Mouse (Mus musculus): ENCODE data around the gene B4galt7.
"Not testable (repeated sequence)": the region's sequence is repeated elsewhere in the genome, so short reads cannot be mapped to it uniquely, and the experiment has no call there.

B4galt7 gene

DNA sequence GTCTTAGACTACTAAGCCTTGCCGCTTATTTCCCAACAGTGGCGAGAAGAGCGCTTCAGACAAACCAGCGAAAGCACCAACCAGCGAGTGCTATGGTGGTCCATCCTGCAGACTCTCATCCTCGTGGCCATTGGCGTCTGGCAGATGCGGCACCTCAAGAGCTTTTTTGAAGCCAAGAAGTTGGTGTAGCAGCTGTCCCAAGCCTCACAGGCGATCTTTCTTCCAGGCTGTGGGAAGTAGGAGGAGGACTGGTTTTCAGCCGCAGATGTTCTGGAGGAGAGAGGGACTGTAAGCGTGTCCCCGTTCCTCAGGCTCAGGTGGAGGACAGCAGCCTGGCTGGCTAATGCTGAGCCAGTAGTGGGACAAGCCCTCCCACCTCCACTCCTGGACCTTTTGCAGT lies 2.9 kb upstream of the B4galt7 start:
- no peak for DNase-seq (ENCODE audit: low spot score)

GRCm38 (mm10) chr13:55600657-55601056 lies 961 bp downstream of the B4galt7 start:
- peak; percentile 26 for DNase-seq (ENCODE audit: low spot score)

DNA sequence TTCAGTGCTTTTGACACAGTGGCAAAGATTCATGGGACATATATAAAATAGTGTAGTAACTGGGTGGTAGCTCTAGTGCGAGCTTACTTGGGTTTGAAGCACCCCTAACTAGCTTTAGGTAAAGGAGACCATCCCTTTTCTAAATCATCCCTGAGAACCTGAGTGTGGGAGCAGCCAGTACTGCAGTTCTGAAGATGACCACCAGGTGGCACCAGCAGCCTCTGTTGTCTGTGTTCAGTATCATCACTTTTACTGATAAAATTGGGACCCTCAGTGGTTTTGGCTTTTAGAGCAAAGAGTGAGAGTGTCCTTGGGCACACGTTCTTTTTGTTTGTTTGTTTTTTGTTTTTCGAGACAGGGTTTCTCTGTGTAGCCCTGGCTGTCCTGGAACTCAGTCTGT lies 1.9 kb downstream of the B4galt7 start:
- peak; percentile 87 for DNase-seq (ENCODE audit: low spot score)

DNA sequence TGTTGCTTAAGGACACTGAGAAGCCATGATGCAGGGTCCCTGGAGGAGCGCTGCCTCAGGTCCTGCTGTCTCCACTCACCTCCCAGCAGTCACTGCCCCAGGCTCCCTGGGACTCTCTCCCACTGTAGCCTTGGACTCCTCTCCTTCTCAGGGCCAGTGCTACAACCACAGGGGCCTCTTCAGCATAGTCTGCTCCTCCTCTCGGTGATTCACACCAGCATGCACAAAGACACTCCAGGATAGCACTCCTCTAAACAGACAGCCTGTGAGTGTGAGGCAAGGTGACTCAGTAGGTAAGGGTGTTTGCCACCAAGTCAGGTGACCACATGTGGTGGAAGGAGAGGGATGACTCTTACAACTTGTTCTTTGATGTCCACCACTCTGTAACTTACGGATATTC lies 4.9 kb downstream of the B4galt7 start:
- DNase-seq (ENCODE audit: low spot score): no peak

DNA sequence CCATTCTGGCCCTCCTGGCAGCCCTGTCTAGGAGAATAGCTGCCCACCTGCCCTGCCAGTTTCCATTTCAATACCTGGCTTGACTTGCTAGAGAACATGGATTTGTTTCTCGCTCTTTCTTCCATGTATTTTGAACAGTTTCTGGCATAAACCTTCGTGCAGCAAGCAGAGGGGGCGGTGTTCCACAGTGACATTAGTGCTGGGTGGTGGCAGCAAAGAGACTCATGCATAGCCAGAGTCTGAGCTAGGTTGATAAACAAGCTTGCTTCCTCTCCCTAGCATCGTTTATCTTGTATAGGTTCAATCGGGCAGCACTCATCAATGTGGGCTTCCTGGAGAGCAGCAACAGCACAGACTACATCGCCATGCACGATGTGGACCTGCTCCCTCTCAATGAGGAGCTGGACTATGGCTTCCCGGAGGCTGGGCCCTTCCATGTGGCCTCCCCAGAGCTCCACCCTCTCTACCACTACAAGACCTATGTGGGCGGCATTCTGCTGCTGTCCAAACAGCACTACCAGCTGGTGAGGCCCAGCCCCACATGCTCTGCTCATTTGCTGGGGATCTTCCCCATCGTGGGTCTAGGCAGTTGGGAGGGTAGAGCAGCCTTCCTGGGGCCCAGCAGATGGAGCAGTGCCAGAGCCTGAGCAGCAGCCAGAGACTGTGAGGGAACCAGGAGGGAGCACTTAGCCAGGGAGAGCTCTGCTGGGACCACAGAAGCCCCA lies 7.4 kb downstream of the B4galt7 start:
- DNase-seq (ENCODE audit: low spot score): no peak

DNA sequence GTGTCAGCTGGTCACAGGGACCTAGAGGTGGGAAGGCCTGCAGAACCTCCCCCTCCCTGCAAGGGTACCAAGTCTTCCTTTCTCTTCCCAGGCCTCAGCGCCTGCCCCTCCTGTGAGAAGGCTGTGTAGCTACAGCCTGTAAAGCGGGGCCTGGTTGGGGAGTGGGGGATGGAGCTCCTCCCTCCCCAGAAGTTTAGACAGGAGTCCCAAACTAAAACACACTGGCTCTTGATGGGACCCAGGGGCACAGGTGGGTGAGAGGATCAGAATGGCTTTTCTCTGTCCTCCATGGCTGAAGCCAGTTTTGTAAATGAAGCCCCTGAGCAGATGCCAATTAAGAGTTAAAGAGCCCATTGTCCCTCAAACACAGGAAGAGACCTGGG lies 7.9 kb downstream of the B4galt7 start:
- DNase-seq (ENCODE audit: low spot score): no peak

GRCm38 (mm10) chr13:55611996-55612395 lies 12.3 kb downstream of the B4galt7 start:
- no peak for DNase-seq (ENCODE audit: low spot score)

GRCm38 (mm10) chr13:55613471-55613870 lies 13.8 kb downstream of the B4galt7 start:
- no peak for DNase-seq (ENCODE audit: low spot score)

DNA sequence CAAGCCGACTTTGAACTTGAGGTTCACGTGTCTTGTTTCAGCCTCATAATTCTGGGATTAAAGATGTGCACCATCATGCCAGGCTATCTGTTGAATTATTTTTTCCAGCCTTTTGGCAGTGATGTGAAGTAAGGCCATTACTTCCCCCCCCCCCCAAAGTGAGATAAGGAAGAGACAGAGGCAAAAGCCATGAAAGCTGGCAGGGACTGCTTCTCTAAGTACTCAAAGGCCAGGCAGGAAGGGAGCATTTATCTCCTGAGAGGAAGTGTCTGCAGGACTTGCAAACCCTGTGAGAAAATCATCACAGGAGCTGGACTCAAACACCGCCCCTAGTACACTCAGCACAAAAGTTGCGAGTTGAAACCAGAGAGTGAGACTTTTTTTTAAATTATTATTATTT lies 19.6 kb downstream of the B4galt7 start:
- DNase-seq (ENCODE audit: low spot score): no peak

- no peak for DNase-seq (ENCODE audit: low spot score)
These were observed 20.6 kb downstream of the B4galt7 start for GRCm38 (mm10) chr13:55620275-55620674.

GRCm38 (mm10) chr13:55622156-55622648 lies 22.5 kb downstream of the B4galt7 start:
- not testable (repeated sequence) for DNase-seq (ENCODE audit: low spot score)

DNA sequence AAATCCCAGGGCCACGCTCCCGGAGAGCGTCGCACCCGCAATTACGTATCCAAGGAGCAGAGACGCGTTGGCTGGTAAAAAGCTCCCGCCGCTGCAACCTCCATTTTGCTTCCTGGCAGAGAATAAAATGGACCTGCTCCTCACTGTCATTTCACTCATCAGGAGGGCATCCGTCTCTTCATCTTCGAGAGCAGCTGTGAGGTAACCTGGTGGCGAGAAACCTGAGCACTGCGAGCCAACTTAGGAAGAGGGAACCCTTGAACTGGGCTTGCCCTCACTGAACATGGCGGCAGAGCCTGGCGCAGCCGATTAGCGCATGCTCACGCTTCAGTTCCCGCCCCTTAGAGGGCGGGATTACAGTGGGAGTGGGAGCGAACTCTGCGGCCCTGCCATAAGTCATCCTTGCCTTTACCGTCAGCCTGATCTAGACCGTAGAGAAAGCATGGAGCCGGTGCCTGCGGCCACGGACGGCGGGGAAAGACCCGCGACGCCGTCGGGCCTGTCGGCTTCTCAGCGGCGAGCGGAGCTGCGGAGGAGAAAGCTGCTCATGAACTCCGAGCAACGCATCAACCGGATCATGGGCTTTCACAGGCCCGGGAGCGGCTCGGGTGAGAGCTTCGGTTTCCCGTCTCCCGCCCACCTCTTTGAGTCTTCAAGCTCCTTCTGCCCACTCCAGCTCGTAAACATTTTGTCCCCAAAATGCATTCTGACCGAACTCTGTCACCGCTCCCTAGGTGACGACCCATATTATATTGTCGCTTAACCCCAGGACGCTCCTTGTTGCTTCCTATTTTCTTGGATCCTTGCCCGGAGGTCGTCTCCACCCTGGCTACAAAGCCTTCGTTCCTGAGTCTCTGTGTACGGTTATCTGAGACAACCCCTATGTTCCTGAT lies 23.2 kb downstream of the B4galt7 start, which contains the start of gene Caml:
Gene Caml (plus strand): TSS at position 357 of the 893 bp plus-strand sequence.
- DNase-seq (ENCODE audit: low spot score): peak; percentile 94

DNA sequence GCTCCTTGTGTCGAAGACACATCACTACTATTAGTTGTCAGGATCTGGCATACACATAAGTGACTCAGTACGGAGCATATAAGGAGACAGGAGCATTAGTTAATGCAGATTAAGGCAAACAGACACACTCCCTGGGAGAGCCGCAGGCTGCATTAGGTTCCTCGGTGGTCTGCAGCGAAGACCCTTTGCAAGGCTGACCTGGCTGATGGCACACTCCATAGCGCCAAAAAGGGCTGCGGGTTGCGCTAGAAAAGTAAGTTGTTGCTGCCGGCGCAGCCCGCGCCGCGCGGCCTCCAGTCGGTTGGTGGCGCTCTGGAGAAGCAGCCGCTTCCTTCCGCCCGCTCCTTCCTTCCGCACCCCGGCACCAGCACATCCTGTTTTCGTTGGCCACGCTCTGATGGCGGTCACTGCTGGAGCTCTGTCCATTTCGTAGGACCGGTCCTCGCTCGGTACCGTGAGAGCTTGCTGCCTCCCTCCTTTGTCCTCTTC lies 35.0 kb downstream of the B4galt7 start, which contains the start of gene Ddx46:
Gene Ddx46 (plus strand): TSS at position 389 of the 489 bp plus-strand sequence.
- peak; percentile 92 for DNase-seq (ENCODE audit: low spot score)

- no peak for DNase-seq (ENCODE audit: low spot score)
These were observed 35.5 kb downstream of the B4galt7 start for GRCm38 (mm10) chr13:55635146-55635571.

DNA sequence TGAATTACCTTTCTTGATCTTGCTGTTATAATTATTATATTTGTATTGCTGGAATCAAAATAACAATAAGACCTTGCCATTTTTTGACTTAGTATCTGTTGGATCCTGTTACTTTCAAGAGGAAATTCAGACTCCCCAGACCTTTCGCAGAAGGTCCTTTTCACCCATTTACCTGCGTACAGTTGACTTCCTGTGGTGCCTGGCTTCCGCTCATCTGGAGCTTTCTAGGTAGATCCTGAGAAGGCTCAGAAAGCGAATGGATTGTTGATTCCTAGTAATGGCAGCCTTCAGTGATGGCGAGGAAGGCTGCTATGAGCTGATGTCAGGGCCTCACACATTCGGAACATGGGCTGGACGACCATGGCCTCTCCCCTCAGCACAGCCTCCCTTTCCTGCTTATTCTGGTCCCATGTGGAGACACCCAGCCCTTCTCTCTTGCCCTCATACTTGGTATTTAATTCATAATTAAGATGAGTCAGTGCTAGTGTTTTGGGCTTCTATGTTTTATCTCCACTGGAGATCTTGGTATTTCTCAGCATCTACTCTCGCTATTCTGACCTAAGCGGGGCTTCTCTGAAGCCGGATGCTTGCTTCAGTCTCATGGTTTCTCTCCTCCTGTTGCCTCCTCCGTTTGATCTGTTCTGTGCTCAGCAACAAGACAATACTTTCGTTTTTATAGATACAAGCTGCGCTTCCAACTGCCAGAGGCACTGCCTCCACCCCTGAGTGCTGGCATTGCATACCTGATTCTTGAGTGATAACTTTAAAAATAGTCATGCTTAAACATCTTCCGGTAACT lies 36.7 kb downstream of the B4galt7 start:
- DNase-seq (ENCODE audit: low spot score): no peak

GRCm38 (mm10) chr13:55640480-55640879 lies 40.8 kb downstream of the B4galt7 start:
- DNase-seq (ENCODE audit: low spot score): peak; percentile 73

DNA sequence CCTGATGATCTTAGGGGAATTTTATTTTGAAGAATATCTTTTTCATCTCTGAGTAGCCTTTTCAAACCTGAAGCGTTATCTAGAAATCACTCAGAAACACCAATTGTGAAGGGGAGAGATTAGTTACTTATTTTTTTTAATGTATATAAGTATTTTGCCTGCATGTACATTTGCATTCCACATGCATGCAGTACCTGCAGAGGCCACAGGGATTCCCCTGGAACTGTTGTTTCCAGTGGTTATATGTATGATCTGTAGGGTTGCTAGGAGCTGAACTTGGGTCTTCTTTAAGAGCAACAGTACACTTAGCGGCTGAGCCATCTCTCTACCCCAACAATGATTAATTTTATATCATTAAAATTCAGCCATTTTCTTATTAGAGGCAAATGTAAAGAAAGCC lies 44.8 kb downstream of the B4galt7 start:
- peak; percentile 41 for DNase-seq (ENCODE audit: low spot score)

GRCm38 (mm10) chr13:55650098-55650497 lies 50.4 kb downstream of the B4galt7 start:
- no peak for DNase-seq (ENCODE audit: low spot score)

DNA sequence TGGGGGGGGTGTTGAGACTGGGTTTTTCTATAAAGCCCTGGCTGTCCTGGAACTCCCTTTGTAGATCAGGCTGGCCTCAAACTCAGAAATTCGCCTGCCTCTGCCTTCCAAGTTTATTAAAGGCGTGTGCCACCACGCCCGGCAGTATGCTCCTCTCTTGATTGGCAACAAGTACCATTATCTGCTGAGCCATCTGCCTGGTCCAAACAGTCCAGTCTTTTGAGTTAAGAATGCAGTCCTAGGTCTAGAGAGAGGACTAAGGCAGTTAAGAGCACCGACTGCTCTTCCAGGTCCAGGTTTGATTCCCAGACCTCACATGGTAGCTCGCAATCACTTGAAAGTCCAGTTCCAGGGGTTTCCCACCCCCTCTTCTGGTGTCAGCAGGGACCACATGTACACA lies 51.3 kb downstream of the B4galt7 start:
- DNase-seq (ENCODE audit: low spot score): no peak
